Mouse (Mus musculus): Measurements from ENCODE around the gene Plpp6.

DNA sequence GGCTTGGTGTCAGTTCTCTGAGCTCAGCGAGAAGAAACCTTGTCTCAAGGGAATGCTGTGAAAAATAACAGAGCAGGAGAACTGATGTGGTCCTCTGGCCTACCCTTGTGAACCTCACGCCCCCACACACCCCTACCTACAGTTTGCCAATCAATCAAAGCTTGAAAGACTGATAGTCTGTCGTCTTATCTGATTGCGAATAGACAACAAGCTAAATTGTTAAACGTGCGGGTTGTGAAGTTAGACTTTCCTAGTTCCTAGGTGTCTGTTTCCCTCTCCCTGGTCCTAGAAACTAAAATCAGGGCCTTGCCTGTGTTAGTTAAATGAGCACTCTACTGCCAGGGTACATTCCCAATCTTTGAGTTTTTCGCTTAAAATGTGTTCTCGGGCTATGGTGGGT, 25.8 kb downstream of the Plpp6 start:
- TF ChIP-seq CTCF (conservative IDR thresholded peaks at IDR 0.05; ENCODE audit: insufficient read depth, insufficient read length, low read depth, low read length) (no peak), POLR2A (IDR thresholded peaks at IDR 0.05; ENCODE audit: low read depth, low read length) (no peak)

Data from kidney, adult 2 months (tissue).